Mouse (Mus musculus) cerebellum, adult 2 months (tissue): ENCODE data around the gene Sart3.

Experiments
- CTCF ChIP-seq: fragments of 200-500 bp; IDR thresholded peaks from 2 replicates; pipeline ENCODE4 v1.5.1; 2011; ENCODE audit warnings: low read depth, mild to moderate bottlenecking, control low read depth, low read length, moderate library complexity, borderline replicate concordance; ENCODE audit not compliant: insufficient read depth
- POLR2A ChIP-seq: fragments of 200-500 bp; IDR thresholded peaks from 2 replicates; pipeline ENCODE4 v1.6.1; 2011; ENCODE audit warnings: low read length, control low read depth, borderline replicate concordance; ENCODE audit not compliant: insufficient read depth

DNA sequence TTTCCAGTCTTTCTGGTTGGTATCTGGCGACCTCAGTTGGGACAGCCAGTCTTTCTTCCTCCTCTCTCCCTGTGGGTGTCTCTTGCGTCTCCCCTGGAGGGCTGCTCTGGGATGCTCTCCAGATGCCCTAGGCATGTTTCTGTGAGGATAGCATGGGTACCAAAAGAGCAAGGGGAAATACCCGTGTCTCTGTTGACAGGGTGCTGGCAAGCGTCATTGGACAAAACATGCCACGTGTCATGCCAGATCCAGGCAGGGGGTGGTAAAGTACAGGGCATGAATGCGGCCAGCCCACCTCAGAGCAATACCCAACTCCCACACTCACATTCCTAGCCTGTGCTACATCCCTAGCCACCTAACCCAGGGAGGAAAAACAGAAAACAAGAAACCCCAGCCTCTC, 45.7 kb downstream of the Sart3 start:
- TF ChIP-seq POLR2A (peak; percentile 38; the same call in 1 of the 2 replicates), CTCF (no peak)
